Mouse (Mus musculus): ENCODE data around the gene Cbx7.
A peak's percentile ranks its signal among the peaks of the same experiment; 100 is the strongest.

The Cbx7 gene

DNA sequence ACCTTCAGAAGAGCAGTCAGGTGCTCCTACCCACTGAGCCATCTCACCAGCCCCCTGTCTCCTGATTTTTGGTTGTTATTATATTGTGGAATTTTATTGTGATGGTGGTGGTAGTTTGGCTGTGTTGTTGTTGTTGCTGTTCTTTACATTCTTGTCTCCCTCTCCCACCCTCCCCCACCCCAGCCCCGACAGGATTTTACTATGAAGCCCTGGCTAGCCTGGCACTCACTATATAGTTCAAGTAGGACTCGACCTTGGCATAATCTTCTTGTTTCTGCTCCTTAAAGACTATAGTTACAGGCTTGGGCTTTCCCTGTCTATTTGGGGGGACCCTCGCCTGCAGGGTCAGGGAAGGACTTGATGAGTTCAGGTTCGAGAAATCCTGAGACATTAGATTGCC, 76.6 kb downstream of the Cbx7 start:
- no peak for DNase-seq (ENCODE audit: low spot score in 2 of 2)

DNA sequence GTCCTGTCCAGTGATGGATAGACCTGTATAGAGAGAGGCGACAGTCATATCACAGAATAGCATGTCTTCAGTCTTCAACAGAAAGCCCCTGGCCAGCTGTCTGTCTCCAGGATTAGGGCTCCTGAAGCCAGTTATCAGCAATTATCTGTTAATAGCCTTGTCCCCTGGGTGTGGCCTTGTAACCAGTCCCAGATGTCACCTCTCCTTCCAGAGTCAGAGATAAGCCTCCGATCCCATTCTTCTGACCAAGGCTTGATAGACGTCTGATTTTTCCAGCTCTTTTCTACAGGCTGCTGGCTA, 77.1 kb downstream of the Cbx7 start:
- no peak for DNase-seq (ENCODE audit: low spot score in 2 of 2)

DNA sequence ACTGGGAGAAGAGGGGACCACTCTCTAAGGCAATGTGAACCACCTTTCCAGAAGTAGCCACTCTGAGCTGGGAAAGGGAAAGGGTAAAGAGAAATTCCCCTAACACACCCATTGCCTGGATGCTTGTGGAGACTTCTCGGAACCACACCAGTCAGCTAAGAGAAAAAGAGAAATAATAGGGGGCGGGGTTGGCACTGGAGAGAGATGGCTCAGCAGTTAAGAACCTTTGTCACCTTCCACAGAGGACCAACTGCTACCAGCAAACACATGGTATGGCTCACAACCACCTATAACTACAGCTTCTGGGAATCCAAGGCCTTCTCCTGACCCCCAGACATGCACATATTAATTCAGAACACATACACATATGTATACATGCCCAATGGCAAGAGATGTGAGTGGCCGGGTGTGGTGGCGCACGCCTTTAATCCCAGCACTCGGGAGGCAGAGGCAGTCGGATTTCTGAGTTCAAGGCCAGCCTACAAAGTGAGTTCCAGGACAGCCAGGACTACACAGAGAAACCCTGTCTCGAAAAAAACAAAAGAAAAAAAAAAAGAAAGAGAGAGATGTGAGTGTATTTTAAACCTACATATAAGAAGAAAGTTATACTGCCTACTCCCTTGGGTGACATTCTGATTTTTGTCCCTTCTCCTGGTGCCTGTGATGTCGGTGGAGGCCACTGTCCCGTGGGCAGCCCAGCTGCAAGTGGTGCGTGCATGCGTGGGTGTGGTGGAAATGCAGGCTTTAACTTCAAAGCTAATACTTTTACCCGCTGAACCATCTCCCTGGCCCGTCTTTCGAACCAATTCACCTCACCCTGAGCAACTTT, 77.7 kb downstream of the Cbx7 start:
- no peak for DNase-seq (ENCODE audit: low spot score in 2 of 2)

DNA sequence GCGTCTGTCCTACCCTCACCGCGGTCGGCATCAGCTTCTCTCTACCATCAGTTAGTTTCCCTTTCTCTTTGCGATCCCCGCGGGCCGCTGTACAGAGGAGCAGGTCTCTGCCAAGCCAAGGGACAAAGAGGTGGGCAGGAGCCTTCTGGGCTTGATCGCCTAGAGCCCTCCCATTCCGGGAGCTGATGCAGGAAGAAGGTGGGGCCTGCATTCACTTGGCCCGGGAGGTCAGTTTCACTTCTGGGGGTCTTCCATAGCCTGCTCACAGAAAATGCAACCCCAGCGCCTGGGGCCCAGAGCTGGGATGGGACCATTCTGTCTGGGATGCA, 78.7 kb downstream of the Cbx7 start:
- DNase-seq (ENCODE audit: low spot score in 2 of 2) = no peak

DNA sequence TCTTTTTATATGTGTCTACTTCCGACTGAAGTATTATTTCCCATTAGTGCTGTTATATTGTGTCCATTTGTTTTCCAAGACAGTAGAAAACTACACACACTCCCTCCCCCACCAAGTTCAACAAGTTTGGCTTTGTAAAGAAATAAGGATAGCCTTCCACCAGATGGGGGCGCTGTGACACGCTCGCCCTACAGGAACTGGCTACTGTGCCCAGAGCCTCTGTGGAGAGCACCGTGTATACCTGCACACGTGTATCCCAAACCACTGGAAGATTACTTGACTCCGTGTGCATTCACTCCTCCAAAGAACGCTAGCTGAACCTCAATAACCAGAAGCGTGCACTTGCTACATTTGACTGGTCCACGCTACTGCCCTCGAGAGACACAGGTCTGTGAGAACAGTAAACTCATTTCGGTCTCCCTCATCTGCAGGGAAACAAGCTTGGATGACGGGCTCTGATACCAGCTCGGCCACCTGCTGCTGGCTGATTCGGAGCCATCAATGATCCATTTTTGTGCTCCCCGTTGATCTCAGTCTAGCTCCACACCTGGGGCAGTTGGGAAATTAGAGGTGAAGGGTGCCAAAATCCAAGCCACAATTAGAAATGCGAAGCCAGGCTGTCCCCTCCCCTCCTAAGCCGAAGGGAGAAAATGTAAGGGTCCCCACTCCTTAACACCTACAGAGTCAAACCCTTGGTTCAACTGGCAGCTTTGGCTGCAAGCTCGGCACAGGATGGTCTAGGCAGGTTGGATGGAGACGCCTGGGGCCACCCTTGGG, 79.3 kb downstream of the Cbx7 start, which contains the start of gene Apobec3:
TSS of gene Apobec3 (plus strand) at position 224 of the 777 bp plus-strand sequence.
- DNase-seq (ENCODE audit: low spot score in 2 of 2) = no peak

DNA sequence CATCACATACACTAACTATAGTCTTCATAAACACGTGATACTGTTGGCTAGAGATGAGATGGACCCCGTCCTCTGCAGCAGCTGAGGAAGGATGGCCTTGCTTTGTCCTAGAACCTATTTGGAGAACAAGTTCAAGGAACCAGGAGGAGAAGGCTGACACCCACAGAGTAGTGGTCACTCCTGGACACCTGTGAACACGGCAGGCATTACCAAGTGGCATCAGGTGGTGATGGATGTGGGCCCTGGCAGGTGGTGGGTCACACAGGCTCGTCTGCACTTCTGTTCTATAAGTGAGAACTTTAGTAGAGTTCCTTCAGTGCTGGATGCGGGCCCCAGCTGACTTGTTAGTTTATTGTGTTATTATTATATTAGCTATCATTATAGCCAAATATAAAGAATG, 86.1 kb downstream of the Cbx7 start:
- no peak for DNase-seq (ENCODE audit: low spot score in 2 of 2)

DNA sequence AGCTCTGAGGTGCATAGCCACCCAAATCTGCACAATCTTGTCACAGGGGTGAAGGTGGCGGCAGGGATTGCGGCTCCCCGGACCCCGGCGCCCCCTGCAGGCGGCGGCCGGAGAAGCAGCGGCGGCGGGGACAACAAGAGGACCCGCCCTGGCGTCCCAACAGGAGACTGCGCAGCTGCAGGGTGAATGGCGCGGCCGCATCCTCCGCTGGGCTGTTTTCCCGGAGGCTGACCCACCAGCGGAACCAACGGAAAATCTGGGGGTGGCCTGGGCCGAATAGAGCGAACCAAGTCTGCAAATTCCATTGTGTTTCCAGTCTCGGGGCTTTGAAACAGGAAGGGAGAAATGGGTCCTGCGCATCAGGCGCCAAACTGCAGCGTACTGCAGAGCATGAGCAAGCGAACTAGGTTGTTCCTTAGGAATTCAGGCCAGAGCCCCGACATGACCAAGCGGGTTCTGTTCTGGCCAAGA, 87.5 kb downstream of the Cbx7 start:
- DNase-seq (ENCODE audit: low spot score in 2 of 2) = peak; percentile 89 to 91

DNA sequence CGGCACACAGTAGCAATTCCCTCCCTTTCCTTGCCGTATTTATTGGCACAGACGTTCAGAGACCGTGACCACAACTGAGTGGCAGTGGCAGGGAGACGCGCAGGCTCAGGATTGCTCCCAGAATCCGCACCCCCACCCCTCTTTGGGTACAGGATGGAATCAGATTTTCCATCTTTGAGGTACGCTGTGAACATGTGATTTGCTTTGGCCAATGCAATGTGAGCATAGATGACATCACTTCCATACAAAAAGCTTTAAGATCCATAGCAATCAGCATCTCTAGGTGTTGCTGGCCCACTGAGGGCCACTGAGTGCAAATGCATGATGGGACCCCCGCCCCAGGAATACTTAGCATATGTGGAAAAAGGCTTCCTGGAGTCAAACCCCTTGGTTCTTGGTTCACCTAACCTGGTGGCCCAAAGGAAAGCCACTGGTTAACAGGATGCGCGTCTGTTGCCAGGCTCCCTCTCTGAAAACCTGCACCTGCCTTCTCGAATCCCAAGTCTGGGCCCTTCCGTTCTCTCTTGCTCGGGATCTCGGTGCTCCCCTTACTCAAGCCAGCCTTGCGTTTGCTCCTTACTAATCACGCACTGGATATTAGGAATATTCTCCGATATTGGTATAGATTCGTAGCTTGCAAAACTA, 88.2 kb downstream of the Cbx7 start:
- DNase-seq (ENCODE audit: low spot score in 2 of 2) = peak; percentile 58 to 76

DNA sequence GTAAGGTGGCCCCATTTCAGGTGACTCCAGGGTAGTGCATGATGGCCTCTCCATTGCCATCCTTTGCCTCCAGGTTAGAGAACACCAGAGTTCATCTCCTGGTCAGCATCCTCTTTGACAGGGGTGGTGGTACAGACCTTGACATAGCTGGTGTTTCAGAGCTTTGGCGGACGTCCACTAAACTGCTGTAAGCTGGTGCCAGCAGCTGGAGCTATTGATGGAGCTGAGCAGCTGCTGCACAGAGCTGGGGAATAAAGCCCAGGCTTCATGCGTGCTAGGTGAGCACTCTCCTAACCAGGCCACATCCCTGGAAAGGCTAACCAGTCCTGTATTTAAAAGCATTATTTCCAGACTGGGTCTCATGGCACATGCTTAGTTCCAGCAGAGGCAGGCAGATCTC, 90.4 kb downstream of the Cbx7 start:
- DNase-seq (ENCODE audit: low spot score in 2 of 2) = no peak

DNA sequence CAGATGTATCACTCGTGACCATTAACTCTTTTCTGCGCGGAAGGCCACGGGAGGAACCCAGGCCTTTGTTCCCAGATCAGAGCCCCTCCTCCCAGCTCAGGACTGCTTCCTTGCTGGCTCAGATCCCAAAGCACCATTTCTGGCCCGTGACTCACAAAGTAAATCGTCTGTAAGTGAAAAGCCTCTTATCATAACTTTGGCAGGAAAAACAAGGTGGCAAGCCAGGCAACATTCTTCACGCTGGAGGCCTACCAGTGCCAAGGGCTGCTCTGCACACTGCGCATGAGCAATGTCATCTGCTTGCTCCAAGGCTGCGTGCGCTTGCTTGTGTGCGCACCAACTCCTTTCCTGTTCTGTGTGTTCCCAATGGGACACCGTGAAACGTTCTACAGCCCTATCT, 91.6 kb downstream of the Cbx7 start:
- DNase-seq (ENCODE audit: low spot score in 2 of 2) = peak; percentile 64 to 73

DNA sequence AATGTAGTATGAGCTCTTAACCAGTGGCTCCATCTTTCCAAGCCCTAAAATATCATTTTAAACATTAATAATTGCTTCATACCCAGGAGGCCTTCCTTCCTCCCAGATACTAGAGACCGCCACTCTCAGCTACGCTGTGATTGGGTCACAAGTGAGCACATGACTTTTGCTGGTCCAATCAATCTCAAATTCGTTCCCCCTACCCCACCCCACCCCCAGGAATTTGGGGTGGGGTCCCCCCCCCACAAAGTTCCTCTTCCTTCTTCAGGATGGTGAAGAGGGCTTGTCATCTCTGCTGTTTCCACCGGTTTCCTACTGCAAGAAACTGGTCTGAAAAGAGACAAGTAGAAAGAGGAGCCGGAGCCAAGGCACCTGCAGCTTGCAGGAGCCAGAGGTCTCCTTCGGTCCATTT, 92.2 kb downstream of the Cbx7 start:
- no peak for DNase-seq (ENCODE audit: low spot score in 2 of 2)

DNA sequence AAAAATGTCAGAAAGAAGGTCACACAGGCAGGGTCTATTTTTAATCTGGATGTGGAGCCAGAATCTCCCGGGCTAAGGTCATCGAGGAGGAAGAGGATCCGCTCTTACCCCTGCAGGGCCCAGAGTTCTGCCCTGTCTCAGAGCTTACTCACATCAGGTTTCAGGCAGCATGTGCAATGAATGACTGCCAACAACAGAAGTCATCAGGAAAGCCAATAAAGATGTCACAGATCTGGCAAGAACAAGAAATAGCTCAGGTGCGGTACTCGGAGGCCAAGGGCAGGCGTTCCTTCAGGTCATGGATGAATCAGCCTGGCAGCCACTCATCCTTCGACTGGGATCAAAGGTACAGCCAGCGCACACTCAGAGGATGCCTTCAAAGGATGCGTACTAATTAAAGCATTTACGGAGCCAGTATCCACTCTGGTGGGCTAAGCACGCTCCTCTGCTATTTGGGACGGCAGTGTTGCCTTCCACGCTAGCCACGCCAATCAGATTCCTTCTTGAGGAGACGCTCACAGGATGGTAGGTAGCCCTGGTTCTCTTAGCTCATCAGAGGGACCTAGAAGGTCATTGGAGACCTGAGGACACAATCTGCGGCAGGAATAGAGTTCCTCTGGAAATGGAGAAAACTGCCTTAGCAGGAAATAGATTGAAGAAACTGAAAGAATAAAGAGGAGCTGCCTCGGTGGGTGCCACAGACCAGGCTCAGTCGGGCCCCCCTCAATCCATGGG, 95.5 kb downstream of the Cbx7 start:
- DNase-seq (ENCODE audit: low spot score in 2 of 2) = no peak

DNA sequence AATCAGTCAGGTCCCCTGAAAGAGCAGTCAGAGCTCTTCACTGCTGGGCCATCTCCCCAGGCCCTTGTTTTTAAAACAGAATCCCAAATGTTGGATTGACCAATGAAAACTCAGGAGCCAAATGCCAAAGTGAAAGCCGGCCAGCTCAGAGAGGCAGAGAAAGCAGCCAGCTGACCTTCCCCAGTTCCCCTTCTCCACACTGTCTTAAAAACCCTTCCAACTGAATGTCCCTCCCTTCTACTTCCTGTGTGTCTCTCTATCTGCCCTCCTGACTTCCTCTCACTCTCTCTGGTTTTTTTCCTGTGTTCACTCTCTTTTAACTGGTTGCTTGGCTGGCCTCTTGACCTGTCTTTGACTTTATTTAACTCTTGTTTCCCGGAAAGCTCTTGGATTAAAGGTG, 96.9 kb downstream of the Cbx7 start:
- no peak for DNase-seq (ENCODE audit: low spot score in 2 of 2)

DNA sequence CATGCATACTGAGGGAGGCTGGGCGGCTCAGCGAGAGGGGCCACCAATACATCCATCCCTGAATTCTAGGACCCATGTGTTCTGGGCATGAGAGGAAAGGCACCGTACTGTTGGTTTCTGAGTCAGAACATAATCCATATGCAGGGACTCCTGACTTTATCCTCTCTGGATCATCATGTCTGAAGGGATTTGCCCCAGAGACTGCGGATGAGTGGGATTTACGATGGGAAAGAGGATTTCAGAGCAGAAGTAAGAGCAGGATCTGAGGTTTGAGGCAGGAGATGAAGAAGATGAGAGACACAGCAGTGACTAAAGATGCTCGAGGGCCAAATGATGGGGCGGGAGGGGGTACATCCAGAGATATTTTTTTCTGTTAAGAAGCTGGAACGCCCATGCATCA, 97.4 kb downstream of the Cbx7 start:
- DNase-seq (ENCODE audit: low spot score in 2 of 2) = no peak

DNA sequence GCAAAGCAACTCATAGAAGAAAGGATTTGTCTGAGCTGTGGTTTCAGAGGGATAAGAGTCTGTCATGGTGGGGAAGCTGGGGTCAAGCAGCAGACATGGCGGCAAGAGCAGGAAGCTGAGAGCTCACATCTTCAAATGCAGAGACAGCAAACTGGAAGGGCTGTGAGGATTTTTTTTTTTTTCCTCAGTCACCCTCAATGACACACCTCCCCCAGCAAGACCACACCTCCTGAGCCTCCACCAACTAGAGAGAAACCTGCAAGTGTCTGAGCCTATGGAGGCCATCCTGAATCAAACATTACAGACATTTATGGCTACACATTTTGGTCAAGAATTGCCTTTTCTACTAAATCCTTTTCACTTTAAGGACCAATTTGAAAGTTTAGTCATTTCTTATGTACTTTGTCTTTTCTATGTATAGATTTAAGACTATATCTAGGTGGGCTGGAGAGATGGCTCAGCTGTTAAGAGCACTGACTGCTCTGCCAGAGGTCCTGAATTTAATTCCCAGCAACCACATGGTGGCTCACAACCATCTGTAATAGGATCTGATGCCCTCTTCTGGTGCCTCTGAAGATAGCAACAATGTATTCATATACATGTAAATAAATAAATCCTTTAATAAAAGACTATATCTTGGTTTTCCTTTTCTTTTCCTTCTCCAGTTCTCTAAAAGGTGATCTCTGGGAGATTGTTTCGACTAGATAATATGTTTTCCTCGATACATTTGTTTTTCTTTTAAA, 103.5 kb downstream of the Cbx7 start:
- DNase-seq (ENCODE audit: low spot score in 2 of 2) = no peak
